Mouse (Mus musculus): ENCODE results near the gene Cmtm2a. TPM values are rescaled to one million over a fixed set of nuclear protein-coding genes. Genes with fewer than 3 reads are reported as not detected.
"Not testable (repeated sequence)": the region's sequence is repeated elsewhere in the genome, so short reads cannot be mapped to it uniquely, and the experiment has no call there.

Gene Cmtm2a
- polyA plus RNA-seq, 1 experiment from 2014 or later, result not detected

DNA sequence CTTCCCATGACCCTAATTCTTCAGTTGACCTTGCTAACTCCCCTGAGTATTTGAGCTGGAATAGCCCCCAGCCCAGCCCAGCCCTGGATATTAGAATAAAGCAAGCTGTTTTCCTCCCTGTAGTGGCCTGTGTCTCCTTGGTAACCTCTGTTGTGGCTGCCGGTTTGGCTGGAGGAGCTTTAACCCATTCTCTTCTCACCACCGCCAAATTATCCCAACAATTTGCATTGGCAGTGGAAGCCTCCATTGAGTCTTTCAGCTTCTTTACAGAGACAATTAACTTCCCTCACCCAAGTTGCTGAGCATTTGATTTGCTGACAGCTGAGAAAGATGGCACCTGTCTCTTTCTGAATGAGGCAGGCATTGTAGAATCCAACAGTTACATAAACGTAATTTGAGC is 8.6 kb upstream of the Cmtm2a start:
- not testable (repeated sequence) for DNase-seq (ENCODE audit: low spot score)

DNA sequence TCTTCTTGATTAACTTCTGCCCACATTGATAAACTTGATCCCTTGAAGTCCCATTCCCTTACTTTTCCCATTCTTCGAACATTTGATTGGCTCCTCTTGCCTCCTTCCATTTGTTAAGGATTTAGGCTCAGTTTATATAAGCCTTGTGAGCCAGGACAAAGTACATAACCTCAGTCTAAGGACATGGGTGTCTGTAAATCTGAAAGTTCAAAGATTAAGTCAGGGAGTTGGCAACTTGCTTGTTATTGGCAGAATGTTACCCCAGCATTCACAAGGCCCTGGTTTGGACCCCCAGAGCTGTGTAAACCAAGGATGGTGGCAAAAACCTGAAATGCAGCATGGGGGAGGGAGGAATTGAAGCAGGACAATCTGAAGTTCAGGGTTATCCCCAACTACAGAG is 1.4 kb upstream of the Cmtm2a start:
- no peak for DNase-seq (ENCODE audit: low spot score)

GRCm38 (mm10) chr8:104268937-104269440 is 24.0 kb downstream of the Cmtm2a start:
- DNase-seq (ENCODE audit: low spot score), result no peak

DNA sequence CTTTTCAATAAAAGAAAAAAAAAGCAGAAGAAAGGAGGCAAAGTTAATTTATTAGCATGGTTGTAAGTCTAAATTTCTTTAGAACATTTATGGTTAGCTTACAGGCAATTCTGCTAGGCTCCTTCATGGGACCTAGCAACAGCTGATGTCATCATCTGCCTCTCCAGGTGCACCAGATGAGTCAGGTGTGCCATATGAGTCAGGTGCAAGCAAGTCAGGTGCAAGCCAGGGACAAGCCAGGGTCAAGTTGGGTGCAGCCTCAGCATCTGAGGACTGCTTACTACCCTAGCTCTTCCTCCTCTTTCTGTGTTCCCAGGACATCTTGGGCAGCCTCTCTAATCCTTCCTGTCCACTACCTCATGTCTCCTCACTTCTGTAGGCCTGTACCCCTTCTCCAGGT is 24.6 kb downstream of the Cmtm2a start:
- no peak for DNase-seq (ENCODE audit: low spot score)

- DNase-seq (ENCODE audit: low spot score), result not testable (repeated sequence)
Observed at GRCm38 (mm10) chr8:104264271-104264935, 28.6 kb downstream of the Cmtm2a start.

GRCm38 (mm10) chr8:104261802-104262201 is 31.2 kb downstream of the Cmtm2a start:
- not testable (repeated sequence) for DNase-seq (ENCODE audit: low spot score)

DNA sequence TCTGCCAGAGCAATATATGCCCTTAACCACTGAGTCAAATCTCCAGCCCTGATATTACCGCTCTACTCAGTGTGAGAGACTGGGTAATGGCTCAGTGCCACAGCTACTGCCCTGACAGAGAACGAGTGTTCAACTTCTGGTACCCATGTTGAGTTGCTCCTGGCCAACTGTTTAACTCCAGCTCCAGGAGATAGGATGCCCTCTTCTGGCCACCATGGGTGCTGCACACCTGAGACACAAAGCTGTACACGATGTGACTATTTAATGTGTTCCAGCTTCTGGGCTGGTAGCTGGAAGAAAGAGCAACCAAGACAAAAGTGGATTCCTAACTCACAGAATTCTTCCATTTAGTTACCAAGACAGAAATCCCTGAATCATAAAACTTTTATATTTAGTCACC is 40.0 kb downstream of the Cmtm2a start:
- peak; percentile 51 for DNase-seq (ENCODE audit: low spot score)

DNA sequence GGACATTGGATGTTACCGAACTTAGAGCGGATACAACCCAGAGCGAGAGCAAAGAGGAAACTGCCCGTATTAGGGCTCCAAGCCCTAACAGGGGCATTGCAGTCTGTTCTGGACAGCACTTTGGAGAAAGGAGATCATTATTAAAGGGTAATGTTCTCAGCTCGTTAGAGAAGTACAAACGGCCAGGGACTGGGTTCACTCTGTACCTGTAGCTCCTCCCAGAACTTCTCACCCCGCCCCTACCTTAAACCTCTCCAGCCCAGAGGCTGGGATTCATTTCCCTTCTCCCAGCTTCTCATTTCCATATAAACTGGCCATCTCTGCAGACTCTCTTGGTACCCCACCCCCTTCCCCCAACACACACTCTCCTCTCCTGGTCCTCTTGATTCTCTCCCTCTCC is 41.5 kb downstream of the Cmtm2a start:
- no peak for DNase-seq (ENCODE audit: low spot score)

DNA sequence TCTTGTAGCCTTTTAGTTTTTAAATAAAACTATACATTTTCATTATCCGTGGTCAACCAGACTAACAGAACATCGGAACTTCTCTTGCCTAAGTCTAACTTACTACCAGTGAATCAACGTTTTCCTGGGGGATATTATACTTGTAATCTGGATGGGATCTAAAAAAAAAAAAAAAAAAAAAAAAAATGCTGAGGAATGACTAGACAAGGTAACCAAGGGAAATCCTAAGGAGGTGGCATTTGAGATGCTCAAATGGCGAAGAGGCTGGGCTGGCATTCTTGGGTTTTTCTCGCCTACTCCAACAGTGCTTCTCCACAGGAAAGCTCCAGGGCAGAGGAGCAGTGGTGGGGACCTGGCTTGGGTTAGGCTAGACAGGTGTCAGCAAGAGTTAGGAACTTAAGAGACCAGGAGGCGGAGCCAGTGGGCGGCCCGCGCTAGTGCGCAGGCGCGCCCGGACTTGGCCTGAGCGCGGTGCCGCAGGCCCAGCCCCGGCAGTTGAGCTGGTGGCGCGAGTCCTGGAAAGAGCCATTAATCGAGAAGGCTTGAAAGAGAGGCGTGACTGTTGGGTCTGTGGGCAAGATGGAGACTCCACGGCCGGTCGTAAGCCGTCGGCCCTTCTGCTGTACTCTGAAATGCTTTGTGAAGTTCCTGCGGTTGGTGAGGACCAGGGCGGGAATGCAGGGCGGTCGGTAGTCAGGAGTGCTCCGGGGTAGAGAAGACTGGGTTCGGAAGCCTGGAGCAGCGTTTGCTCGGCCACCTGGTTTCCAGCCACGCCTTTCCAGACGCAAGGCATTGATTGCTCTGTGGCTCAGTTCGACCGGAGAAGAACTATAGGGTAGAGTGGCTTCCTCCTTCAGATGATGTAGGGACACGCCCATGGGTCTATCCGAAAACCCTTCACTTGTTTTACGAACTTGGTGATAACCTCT is 42.3 kb downstream of the Cmtm2a start, which contains the start of gene Cklf:
TSS of gene Cklf (plus strand) at position 423 of the 929 bp plus-strand sequence.
- peak; percentile 85 for DNase-seq (ENCODE audit: low spot score)

DNA sequence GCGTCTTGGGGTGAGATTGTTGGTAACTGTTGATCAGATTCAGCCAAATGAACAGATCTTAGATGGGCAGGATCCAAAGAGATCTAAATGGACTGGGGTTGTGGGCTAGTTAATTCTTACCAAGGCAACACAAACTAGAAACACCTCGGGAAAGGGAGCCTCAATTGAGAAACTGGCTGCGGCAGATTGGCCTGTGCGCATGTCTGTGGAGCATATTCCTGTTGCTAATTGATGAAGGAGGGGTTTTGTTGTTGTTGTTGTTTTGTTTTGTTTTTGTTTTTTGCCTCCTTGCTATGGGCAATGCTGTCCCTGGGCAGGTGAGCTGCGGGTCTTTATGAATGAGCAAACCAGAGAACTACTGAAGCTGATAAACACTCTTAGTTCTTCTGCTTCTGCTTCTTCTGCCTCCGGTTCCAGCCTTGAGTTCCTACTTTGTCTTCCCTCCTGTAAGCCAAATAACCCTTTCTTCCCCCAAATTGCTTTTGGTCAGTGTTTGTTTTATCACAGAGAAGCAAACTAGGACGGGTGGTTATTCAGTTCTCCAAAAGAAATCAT is 43.5 kb downstream of the Cmtm2a start:
- DNase-seq (ENCODE audit: low spot score), result no peak

GRCm38 (mm10) chr8:104248276-104248675 is 44.7 kb downstream of the Cmtm2a start, which contains the start of gene Tk2:
Gene Tk2, minus strand, starts transcription at chr8:104248558.
- peak; percentile 87 for DNase-seq (ENCODE audit: low spot score)

DNA sequence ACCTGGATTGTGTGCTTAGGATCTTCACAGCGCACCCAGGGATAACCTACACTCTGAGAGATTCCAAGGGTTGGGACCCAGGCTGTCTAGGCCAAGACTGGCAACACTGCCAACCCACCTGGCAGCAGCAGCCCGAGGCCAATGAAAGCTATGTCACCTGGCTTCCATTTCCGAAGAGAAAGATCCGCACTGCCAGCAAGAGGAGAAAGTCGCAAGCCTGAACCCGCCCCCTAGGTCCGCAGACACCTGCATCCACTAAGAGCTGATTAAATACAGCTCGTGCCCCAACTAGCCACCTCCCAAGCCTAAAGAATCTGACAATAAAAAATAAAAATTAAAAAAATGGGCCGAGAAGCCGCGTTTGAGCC is 45.1 kb downstream of the Cmtm2a start:
- no peak for DNase-seq (ENCODE audit: low spot score)

- peak; percentile 54 for DNase-seq (ENCODE audit: low spot score)
Observed at GRCm38 (mm10) chr8:104247054-104247907, 45.7 kb downstream of the Cmtm2a start.

GRCm38 (mm10) chr8:104246621-104247020 is 46.4 kb downstream of the Cmtm2a start:
- DNase-seq (ENCODE audit: low spot score), result no peak

DNA sequence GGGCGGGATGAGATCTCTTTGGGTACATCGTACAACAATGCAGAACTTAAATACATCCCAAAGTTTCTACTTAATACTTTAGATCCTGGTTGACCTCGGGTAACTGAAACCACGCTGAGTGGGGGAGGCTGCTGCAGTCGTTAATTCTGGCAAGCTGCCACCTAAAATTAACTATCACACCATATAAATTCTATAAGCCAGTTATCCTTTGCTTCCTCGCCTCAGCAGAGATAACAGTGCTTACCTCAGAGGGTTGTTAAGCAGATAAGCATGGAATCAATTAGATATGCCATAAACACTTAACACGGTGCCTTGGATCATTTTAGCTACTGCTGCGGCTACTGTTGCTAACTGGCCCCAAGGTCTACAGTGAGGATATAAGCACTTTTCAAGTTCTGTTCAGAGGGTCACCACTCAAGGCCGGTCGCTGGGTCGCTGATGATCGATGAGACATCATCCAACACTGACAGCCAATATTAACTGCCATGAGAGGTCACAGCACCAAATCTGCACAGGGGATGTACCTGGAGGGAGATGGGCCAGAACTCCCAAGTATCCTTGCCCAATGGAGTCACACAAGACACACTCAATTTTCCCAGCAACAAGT is 50.8 kb downstream of the Cmtm2a start:
- DNase-seq (ENCODE audit: low spot score), result no peak

DNA sequence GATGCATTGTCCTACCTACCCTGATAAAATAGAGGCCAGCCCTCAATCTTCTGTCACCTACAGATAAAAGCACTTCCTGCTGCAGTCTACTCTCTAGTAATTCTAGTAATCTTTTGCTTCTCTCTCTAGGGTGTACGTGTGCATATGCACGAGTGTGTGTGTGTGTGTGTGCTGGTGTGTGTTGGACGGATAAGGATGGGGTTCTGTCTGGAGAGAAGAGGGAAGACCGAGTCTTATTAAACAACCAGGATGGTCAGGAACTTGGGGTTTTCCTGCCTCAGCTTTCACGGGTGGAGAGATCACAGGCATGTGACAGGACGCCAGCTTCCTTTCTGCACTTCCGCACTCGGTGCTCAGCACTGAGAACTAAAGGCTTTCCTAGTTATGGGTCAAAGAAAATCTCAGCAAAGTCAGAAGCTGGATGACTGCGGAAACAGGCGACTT is 53.5 kb downstream of the Cmtm2a start:
- DNase-seq (ENCODE audit: low spot score), result no peak

- DNase-seq (ENCODE audit: low spot score), result no peak
Observed at GRCm38 (mm10) chr8:104234573-104234972, 58.4 kb downstream of the Cmtm2a start.

DNA sequence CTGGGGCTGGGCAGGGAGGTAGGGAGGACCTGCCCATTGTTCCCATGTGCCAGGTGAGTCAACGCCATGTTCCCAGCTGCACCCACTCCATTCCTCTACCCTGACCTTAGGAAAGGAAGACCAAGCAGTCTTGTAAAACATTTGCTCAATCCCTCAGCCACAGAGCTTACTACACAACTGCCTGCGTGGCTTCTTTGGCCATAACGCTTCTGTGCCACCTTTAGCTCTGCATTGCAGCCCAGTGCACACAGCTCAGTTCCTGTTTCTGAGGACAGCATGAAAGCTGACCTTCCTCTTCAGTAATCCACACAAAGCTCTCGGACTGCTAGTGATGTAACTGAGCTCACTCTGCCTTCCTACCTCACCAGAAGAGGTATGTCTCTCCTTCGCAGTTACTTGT is 60.1 kb downstream of the Cmtm2a start:
- no peak for DNase-seq (ENCODE audit: low spot score)

DNA sequence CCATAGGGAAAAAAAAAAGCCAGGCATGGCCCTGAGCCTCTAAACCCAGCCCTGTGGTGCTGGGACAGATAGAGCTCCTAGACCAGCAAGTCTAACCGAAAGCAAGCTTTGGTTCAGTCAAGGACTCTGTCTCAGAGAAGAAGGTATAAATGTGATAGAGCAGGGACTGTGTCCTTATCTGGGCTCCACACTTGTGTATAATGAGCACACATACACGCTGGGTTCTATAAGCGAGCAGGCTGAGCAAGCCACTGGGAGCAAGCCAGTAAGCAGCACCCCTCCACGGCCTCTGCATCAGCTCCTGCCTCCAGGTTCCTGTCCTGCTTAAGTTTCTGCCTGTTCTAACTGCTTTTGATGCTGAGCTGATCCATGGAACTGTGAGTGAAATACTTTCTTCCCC is 60.9 kb downstream of the Cmtm2a start:
- DNase-seq (ENCODE audit: low spot score), result no peak
